Mouse (Mus musculus): ENCODE measurements around the gene Carmil1. TPM values are rescaled to one million over a fixed set of nuclear protein-coding genes. Genes with fewer than 3 reads are reported as not detected.

The Carmil1 gene
- total RNA-seq, 2 experiments from 2014 or later = 8.1 to 11.2 TPM

GRCm38 (mm10) chr13:23985130-23985529 lies 295.5 kb downstream of the Carmil1 start:
- intact Hi-C loops (cut with DNase I) = no loop called here
- DNase-seq = no peak

GRCm38 (mm10) chr13:23972271-23972670 lies 308.3 kb downstream of the Carmil1 start:
- DNase-seq = no peak
- intact Hi-C loops (cut with DNase I) = no loop called here

- intact Hi-C loops (cut with DNase I) = no loop called here
- no peak for DNase-seq
Measured at GRCm38 (mm10) chr13:23971870-23972269, 308.7 kb downstream of the Carmil1 start.

- intact Hi-C loops (cut with DNase I) = no loop called here
Measured at GRCm38 (mm10) chr13:23964909-23965308, 315.7 kb downstream of the Carmil1 start.

More at GRCm38 (mm10) chr13:23964909-23965308, 315.7 kb downstream of the Carmil1 start:
- no peak for DNase-seq

Other genes with a start within 250 kb of the Carmil1 start
- 1 to 10 TPM; 3.5 to 4.6 TPM for gene Cmah, start 46.6 kb upstream of the Carmil1 start, total RNA-seq (2021)

Data from heart, postnatal 14 days (tissue).